Mouse (Mus musculus) midbrain, embryonic 15.5 days (tissue): ENCODE measurements at regions not wholly inside any gene's neighbourhood (a gene's known extent, or its start where the extent isn't known, plus 50 kb on each side); places are given as distances from the start of the nearest gene placed in this dataset.

Experiments used
- ATAC-seq: fragments of 200-750 bp; cut with Nextera tagmentation; replicated peaks from 2 replicates; pipeline ENCODE4 v1.8.0; 2017; ENCODE audit warnings: moderate TSS enrichment
- H3K27ac ChIP-seq: fragments of 300-500 bp; sonication (generic); 2 replicates; pipeline ENCODE4 v1.5.1; 2015; ENCODE audit warnings: mild to moderate bottlenecking, inconsistent platforms
- H3K27me3 ChIP-seq: fragments of 300-500 bp; sonication (generic); replicated peaks from 2 replicates; pipeline ENCODE4 v1.6.1; 2015; ENCODE audit warnings: inconsistent platforms
- H3K36me3 ChIP-seq: fragments of 300-500 bp; sonication (generic); replicated peaks from 2 replicates; pipeline ENCODE4 v1.6.1; 2015; ENCODE audit warnings: inconsistent platforms
- H3K4me1 ChIP-seq: fragments of 300-500 bp; sonication (generic); 2 replicates; pipeline ENCODE4 v1.6.1; 2015; ENCODE audit warnings: inconsistent platforms
- H3K4me2 ChIP-seq: fragments of 300-500 bp; sonication (generic); 2 replicates; pipeline ENCODE4 v1.6.1; 2015; ENCODE audit warnings: inconsistent platforms, mild to moderate bottlenecking, moderate library complexity
- H3K4me3 ChIP-seq: fragments of 300-500 bp; sonication (generic); 2 replicates; pipeline ENCODE4 v1.5.1; 2015; ENCODE audit warnings: mild to moderate bottlenecking, inconsistent platforms
- H3K9ac ChIP-seq: fragments of 300-500 bp; sonication (generic); 2 replicates; pipeline ENCODE4 v1.6.1; 2015; ENCODE audit warnings: mild to moderate bottlenecking, inconsistent platforms
- H3K9me3 ChIP-seq: fragments of 300-500 bp; sonication (generic); 2 replicates; pipeline ENCODE4 v1.6.1; 2016; ENCODE audit warnings: inconsistent platforms
- WGBS: fragments of 180-500 bp; shearing (Covaris S2); methylation state at CpG from one replicate; pipeline ENCODE4 v1.1.7; 2015; ENCODE audit warnings: mixed read lengths; 5-methylcytosine and 5-hydroxymethylcytosine counted together

GRCm38 (mm10) chr13:44516863-44517262, 212.4 kb upstream of the Jarid2 start:
- Histone ChIP-seq H3K27me3 (no peaks in the 10 kb centered on the region), H3K4me3 (no peak overlapping the region), H3K9me3 (no peaks in the 10 kb centered on the region)

GRCm38 (mm10) chr13:44517312-44517711, 212.0 kb upstream of the Jarid2 start:
- H3K9ac ChIP-seq = no peak overlapping the region
- 0 out of 2 replicates have a peak, but pooled peaks cover 8% of the 10 kb centered on the region for H3K4me1 ChIP-seq
- H3K36me3 ChIP-seq = no peaks in the 10 kb centered on the region
- no peak overlapping the region for H3K4me3 ChIP-seq
- no peak overlapping the region for H3K27ac ChIP-seq
- 92% methylated on average over 9 of the region's 9 CpGs for WGBS
- no peak for ATAC-seq
- no peaks in the 10 kb centered on the region for H3K9me3 ChIP-seq
- H3K4me2 ChIP-seq = no peak overlapping the region
- no peaks in the 10 kb centered on the region for H3K27me3 ChIP-seq

More at GRCm38 (mm10) chr13:44516863-44517262, 212.4 kb upstream of the Jarid2 start:
- no peak overlapping the region for H3K4me2 ChIP-seq
- WGBS = 83% methylated on average over 4 of the region's 4 CpGs
- no peak for ATAC-seq
- H3K4me1 ChIP-seq = 0 out of 2 replicates have a peak, but pooled peaks cover 8% of the 10 kb centered on the region
- no peak overlapping the region for H3K27ac ChIP-seq
- H3K9ac ChIP-seq = no peak overlapping the region
- no peaks in the 10 kb centered on the region for H3K36me3 ChIP-seq

DNA sequence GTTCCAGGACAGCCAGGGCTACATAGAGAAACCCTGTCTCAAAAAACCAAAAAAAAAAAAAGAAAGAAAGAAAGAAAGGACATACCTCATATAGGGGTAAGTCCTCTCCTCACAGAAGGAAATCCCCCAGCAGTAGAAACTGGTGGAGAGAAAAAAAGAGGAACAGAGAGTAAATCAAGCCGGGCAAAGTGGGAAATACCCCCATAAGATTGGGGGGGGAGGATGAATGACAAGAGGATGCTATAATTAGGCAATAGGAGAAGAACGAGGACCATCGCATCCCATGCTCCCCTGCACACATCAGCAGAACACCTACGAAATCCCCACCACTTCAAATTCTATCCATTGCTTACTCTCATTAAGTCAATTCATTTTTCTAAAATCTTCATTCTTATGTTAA, 211.1 kb upstream of the Jarid2 start:
- no peak overlapping the region for H3K4me2 ChIP-seq
- no peaks in the 10 kb centered on the region for H3K27me3 ChIP-seq
- H3K4me1 ChIP-seq = 0 out of 2 replicates have a peak, but pooled peaks cover 8% of the 10 kb centered on the region
- no peak overlapping the region for H3K27ac ChIP-seq
- no peak overlapping the region for H3K4me3 ChIP-seq
- H3K9ac ChIP-seq = no peak overlapping the region
- ATAC-seq = no peak
- H3K36me3 ChIP-seq = no peaks in the 10 kb centered on the region
- H3K9me3 ChIP-seq = no peaks in the 10 kb centered on the region
- 91% methylated on average over 4 of the region's 4 CpGs for WGBS

DNA sequence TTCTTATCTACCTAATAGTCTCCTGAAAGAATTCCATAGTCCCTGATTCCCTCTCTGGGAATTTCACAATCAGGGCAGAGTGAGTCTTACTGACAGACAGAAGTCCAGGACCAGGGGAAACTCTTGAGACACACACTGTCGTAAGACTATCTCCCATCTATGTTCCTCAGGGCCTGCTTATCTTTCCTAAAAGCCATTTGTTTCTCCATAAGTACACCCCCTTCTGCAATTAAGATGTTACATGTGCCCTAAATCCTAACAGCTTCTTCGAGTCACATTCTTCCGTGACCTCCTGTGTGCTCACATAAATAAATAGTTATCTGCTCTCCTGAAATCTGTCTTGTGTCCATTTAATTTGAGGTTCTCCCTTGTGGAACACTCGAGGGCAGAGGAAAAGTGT, 205.8 kb upstream of the Jarid2 start:
- no peaks in the 10 kb centered on the region for H3K9me3 ChIP-seq
- no peaks in the 10 kb centered on the region for H3K36me3 ChIP-seq
- WGBS = 84% methylated on average over 4 of the region's 4 CpGs
- no peak overlapping the region for H3K4me2 ChIP-seq
- no peak overlapping the region for H3K4me3 ChIP-seq
- ATAC-seq = no peak
- H3K9ac ChIP-seq = no peak overlapping the region
- H3K27me3 ChIP-seq = no peaks in the 10 kb centered on the region
- no peak overlapping the region for H3K27ac ChIP-seq
- H3K4me1 ChIP-seq = no peaks in the 10 kb centered on the region

- no peak overlapping the region for H3K4me2 ChIP-seq
- H3K4me3 ChIP-seq = no peak overlapping the region
- H3K9ac ChIP-seq = no peak overlapping the region
- H3K36me3 ChIP-seq = no peaks in the 10 kb centered on the region
- ATAC-seq = no peak
- no peaks in the 10 kb centered on the region for H3K27me3 ChIP-seq
- no peak overlapping the region for H3K27ac ChIP-seq
- no peaks in the 10 kb centered on the region for H3K9me3 ChIP-seq
- 93% methylated on average over 9 of the region's 9 CpGs for WGBS
- no peaks in the 10 kb centered on the region for H3K4me1 ChIP-seq
Measured at GRCm38 (mm10) chr13:44530867-44531564, 198.3 kb upstream of the Jarid2 start.

- no peaks in the 10 kb centered on the region for H3K36me3 ChIP-seq
- no peaks in the 10 kb centered on the region for H3K4me1 ChIP-seq
- 87% methylated on average over 11 of the region's 11 CpGs for WGBS
- H3K4me2 ChIP-seq = no peak overlapping the region
- no peaks in the 10 kb centered on the region for H3K9me3 ChIP-seq
- no peak overlapping the region for H3K4me3 ChIP-seq
- no peak for ATAC-seq
- H3K27me3 ChIP-seq = no peaks in the 10 kb centered on the region
- no peak overlapping the region for H3K9ac ChIP-seq
- H3K27ac ChIP-seq = no peak overlapping the region
Measured at GRCm38 (mm10) chr13:44532631-44533180, 196.6 kb upstream of the Jarid2 start.

DNA sequence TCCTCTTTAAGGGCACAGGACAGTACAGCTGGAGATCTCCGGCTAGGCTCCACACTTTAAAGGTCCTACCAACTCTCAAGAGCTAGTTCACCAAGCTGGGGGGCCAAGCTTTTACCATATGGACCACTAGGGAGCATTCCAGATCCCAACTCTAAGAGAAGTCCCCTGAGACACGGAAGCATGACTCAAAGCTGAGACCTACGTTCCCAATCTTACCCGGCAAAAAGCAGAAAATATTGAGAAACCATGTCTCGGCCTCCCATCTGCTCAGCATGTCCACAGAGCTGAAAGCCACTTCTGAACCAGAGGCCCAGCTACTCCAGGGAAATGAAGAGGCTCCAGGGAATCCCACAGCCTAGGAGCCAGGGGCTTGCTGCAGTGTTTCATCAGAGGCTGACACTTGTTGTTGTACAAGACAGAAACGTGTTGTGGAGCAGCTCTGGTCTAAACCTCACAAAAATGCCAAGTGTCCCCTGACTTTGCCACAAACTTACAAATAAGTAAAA, 194.6 kb upstream of the Jarid2 start:
- Histone ChIP-seq H3K4me3 (no peak overlapping the region), H3K36me3 (no peaks in the 10 kb centered on the region), H3K27me3 (no peaks in the 10 kb centered on the region), H3K4me1 (no peaks in the 10 kb centered on the region), H3K9ac (no peak overlapping the region), H3K9me3 (no peaks in the 10 kb centered on the region), H3K4me2 (no peak overlapping the region), H3K27ac (no peak overlapping the region)
- ATAC-seq = no peak
- WGBS = 88% methylated on average over 6 of the region's 6 CpGs

DNA sequence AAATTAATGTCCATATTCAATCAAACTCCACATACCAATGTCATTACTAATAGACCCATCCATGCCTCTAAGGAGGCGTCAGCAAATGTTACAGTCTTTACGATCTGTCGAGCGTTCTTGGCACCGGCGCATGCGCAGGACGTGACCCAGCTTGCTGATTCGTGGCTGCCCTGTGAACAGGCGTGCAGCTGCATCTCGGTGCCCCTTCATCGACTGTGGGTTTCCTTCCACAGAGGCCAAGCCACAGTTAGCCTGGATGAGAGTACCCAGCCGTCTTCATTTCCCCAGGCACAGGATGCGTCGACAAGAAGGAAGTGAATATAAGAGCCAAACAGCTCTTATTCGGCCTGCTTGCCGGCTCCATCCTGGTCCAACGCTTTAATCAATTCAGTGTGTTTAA, 193.8 kb upstream of the Jarid2 start:
- H3K4me2 ChIP-seq = no peak overlapping the region
- no peaks in the 10 kb centered on the region for H3K27me3 ChIP-seq
- no peaks in the 10 kb centered on the region for H3K4me1 ChIP-seq
- ATAC-seq = no peak
- H3K36me3 ChIP-seq = no peaks in the 10 kb centered on the region
- H3K4me3 ChIP-seq = no peak overlapping the region
- no peak overlapping the region for H3K27ac ChIP-seq
- WGBS = 93% methylated on average over 18 of the region's 18 CpGs
- no peaks in the 10 kb centered on the region for H3K9me3 ChIP-seq
- H3K9ac ChIP-seq = no peak overlapping the region

- Histone ChIP-seq H3K4me2 (no peak overlapping the region), H3K27me3 (no peaks in the 10 kb centered on the region), H3K4me1 (no peaks in the 10 kb centered on the region), H3K4me3 (no peak overlapping the region), H3K9me3 (no peaks in the 10 kb centered on the region), H3K9ac (no peak overlapping the region), H3K27ac (no peak overlapping the region), H3K36me3 (no peaks in the 10 kb centered on the region)
- 94% methylated on average over 7 of the region's 7 CpGs for WGBS
- no peak for ATAC-seq
Measured at GRCm38 (mm10) chr13:44538238-44538637, 191.0 kb upstream of the Jarid2 start.

DNA sequence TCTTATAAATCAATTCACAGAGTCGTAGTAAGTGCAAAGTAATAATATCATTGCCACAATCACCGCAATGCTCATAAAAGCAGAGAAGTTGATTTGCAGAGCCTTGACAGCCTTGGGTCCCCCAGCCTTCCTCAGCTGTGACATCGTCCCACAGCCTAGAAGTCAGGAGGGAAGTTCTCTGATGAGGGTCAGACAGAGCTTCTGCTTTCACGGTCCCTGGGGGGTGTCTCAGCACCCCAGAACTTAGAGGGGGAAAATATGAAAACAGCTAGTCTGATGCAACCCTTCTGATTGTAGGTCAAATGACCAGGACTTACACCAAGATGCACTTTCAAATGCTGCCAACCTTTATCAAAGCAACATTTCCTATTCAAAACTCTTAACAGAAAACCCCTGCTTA, 188.9 kb upstream of the Jarid2 start:
- H3K4me2 ChIP-seq = no peak overlapping the region
- no peaks in the 10 kb centered on the region for H3K4me1 ChIP-seq
- no peaks in the 10 kb centered on the region for H3K36me3 ChIP-seq
- H3K9me3 ChIP-seq = no peaks in the 10 kb centered on the region
- ATAC-seq = no peak
- WGBS = 88% methylated on average over 4 of the region's 4 CpGs
- no peak overlapping the region for H3K4me3 ChIP-seq
- H3K27me3 ChIP-seq = no peaks in the 10 kb centered on the region
- no peak overlapping the region for H3K9ac ChIP-seq
- no peak overlapping the region for H3K27ac ChIP-seq

DNA sequence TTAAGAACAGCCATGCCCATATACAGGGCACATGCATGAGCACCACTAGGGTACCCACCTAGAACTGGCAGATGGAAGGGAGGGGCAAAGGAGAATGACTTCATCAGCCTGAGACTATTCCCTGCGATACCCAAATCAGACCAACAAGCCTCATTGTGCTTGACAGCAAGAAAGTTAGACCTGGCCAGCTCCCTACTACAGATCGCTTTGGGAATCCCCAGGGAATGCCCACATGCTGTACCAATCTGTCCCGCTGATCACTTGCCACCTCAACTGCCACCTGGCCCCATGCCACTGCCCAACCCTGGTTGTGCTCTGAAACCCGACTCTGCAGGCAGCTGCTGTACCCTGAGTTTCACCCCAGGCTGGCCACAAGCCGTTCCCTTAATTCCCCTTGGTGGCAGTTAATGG, 188.0 kb upstream of the Jarid2 start:
- Histone ChIP-seq H3K4me1 (no peaks in the 10 kb centered on the region), H3K4me2 (no peak overlapping the region), H3K9me3 (no peaks in the 10 kb centered on the region), H3K27ac (no peak overlapping the region), H3K4me3 (no peak overlapping the region), H3K9ac (no peak overlapping the region), H3K36me3 (no peaks in the 10 kb centered on the region), H3K27me3 (no peaks in the 10 kb centered on the region)
- ATAC-seq = no peak
- WGBS = 75% methylated on average over 5 of the region's 5 CpGs

DNA sequence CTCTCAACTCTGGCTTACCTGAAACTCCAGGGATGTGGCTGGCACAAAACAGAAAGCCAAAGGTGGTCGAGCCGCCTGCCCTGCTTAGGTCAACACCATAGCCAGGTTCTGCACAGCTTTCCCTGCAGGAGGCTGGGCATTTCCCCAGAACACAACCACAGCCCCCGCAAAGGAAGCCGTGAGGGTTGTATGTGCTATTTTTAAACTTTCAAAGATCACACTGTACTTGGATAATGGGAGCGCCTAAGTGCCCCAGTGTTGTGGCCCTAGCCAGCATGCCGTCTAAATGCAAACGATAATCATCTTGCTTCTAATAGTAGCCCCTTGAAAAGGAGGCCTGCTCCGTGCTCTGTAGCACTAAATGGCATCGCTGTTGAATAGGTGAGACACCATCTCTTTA, 184.5 kb upstream of the Jarid2 start:
- no peaks in the 10 kb centered on the region for H3K9me3 ChIP-seq
- WGBS = 73% methylated on average over 9 of the region's 9 CpGs
- no peak for ATAC-seq
- no peaks in the 10 kb centered on the region for H3K27me3 ChIP-seq
- no peak overlapping the region for H3K4me2 ChIP-seq
- no peak overlapping the region for H3K4me3 ChIP-seq
- H3K4me1 ChIP-seq = no peaks in the 10 kb centered on the region
- H3K9ac ChIP-seq = no peak overlapping the region
- no peaks in the 10 kb centered on the region for H3K36me3 ChIP-seq
- no peak overlapping the region for H3K27ac ChIP-seq

DNA sequence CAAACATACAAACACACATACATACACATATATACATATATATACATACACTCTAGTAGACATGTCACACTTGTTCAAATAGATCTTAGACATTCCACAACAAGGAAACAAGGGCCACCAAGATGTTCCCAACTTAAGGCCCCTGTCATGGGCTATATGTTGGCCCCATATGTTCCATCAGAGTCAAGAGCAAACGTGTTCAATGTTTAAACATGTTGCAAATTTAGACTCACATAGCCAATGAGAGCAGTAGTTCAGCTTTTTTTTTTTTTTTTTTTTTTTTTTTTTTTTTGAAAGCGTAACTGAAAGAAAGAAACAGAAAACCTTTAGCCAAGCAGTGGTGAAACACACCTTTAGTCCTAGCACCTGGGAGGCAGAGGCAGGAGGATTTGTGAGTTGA, 183.0 kb upstream of the Jarid2 start:
- Histone ChIP-seq H3K4me2 (no peak overlapping the region), H3K27ac (no peak overlapping the region), H3K4me3 (no peak overlapping the region), H3K27me3 (no peaks in the 10 kb centered on the region), H3K4me1 (no peaks in the 10 kb centered on the region), H3K9ac (no peak overlapping the region), H3K36me3 (no peaks in the 10 kb centered on the region), H3K9me3 (no peaks in the 10 kb centered on the region)
- 90% methylated on average over 2 of the region's 2 CpGs for WGBS
- no peak for ATAC-seq
